Mouse (Mus musculus) 3134 (cell line): ENCODE measurements at regions not wholly inside any gene's neighbourhood (a gene's known extent, or its start where the extent isn't known, plus 50 kb on each side); places are given as distances from the start of the nearest gene placed in this dataset.

ENCODE experiments used
- DNase-seq: peaks from one replicate; pipeline ENCODE4 v3.0.0-alpha.2; 2011; ENCODE audit warnings: low spot score; ENCODE audit not compliant: insufficient read length; ENCODE audit errors: extremely low read depth

DNA sequence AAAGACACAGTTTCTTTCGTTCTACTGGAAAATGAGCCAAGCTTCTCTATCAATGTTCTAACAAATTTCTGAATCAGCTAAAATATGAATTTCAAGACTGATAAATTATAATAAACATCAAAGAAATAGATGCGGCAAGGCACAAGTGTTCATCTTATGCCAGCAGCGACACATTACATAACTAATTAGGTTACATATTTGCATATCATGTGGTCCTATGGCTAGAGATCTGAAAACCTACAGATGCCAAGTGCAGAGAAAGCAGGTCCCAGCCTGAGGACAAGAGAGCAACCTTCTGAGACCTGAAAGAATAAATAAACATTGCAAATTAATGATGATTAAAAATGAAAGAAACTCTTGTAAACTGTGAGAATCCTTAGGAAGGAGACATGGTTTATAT is 201.3 kb upstream of the Tent5a start:
- DNase-seq = no peak

DNA sequence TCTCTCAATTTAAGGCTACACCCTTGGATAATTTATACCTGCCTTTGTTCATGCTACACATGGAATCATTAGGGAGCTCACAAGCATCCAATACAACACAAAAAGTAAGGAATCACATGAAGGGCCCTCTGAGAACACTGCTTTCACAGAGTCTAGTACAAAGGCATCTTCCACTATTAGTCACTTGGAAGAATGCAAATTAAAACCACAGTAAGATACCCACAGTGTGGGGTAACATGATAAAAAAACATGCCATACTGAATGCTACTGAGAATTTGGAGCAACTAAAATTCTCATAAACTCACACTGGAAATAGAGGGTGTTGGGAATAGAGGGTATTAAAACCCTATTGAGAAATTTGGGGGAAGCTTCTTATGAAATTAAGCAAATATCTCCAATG is 197.6 kb upstream of the Tent5a start:
- DNase-seq = no peak

DNA sequence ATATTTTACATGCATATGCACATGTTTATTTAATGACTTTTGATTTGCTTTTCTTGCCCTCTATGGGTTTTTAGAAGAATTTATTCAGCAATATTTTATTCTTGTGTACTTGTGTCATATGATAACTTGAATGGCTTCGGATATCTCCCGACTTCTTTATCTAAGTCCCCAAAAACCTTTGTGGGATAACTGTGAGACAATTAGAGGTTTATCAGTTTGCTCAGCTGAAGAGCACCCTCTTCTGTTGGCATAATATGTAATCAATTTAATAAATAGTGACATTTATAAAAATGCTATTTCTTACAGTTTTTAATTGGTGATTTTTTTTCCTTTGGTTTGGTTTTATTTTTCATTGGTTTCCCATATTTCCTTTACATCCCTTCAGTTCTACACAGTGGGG is 194.2 kb upstream of the Tent5a start:
- DNase-seq = no peak

DNA sequence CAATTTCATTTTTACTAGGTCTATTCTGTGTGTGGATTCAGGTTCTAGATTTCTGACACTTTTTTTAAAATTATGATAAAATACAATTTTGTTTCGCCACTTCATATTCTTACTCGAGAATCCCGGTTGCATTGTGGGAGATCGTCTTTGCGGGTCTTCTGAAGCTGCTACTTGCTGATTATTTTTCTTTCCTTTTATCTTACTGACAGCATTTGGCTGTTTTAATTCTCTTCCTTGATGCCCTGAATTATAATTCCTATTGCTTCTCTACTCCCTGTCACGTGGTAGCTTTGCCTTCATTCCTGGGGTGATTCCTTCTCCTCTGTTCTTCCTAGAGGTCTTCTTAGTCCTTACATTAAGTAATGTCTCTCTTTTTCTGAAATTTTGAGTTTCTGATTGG is 193.8 kb upstream of the Tent5a start:
- no peak for DNase-seq

DNA sequence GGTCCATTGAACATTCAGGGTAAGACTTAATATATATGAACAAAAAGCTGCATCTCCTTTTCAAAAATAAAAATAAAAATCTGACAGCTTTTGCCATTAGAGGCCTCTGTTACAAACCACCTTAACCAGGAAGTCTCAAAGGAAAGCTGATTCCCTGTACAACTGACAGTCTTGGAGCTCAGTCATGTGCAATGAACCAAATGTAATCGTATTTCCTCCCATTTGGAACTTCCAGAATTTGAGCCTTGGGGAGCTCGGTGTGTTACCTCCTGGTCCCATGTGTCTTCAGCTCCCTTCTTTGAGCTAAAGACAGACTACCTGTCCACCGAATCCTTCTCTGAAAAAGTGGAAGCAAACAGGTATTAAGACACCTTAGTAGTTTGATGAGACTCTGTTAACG is 171.9 kb upstream of the Tent5a start:
- DNase-seq = no peak

DNA sequence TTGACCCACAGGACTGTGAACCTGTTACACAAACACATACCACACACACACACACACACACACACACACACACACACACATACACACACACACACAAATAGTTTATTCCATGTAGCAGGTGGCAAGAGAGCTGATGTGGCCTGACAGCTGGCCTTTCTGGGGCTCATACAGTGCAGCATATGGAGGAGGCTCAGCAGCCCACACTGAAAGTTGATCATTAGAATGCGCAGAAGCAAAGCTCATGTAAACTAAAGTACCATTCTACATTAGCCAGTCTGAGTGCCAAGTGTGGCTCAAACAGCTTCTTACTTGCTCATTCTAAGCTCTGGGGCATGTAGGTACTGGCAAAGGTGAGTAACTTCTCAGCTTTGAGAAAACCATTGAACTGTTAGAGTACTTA is 170.2 kb upstream of the Tent5a start:
- no peak for DNase-seq

DNA sequence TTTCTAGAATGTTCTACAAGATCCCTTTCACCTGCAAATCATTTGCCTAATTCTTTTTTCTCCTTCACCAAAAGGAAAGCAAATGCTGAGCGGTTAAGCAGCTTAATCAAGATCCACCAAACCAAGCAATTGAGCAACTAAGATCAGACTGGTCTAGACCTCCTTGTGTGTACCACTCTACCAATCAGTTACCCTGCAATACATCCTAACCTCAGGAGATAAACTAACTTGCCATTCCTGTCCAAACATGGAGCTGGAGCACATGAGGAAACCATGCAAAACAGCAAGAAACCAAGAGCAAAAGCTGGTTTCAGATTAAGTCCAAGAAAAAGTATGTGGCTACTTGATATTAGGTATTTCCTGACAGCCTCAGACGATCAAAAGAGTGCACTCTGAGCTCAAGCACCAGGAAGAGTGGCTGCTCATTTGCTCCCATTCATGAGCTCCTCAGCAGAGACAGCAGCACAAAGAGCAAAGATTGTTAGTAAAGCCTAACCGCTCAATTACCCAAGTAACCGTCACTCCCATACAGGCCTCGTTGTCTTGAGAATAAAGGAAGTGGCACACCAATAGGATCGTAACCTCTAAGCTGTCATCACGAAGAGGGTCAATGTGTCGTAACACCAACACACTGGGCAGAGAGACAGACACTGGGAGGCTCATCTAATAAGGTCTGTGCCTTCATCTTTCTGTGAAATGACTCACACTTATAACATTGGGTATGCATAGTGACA is 169.5 kb upstream of the Tent5a start:
- DNase-seq = no peak

DNA sequence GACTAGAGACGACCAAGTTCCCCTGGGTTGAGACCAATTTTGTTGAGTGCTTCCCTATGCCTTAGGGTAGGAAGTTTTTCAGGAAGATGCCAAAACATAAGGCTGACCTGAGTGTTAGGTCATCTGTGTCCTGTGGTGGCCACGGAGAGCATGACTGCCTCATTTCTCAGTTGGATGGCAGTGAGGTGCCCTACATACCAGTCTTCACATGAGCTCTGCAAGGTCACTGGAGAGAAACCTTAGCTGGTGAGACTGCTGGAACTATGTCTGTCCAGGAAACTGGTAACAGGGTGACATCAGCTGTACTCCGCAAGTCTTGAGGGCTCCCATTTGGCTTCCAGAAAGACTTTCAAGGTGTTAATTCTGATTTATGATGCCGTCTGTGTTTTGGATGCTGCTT is 167.9 kb upstream of the Tent5a start:
- DNase-seq = no peak

DNA sequence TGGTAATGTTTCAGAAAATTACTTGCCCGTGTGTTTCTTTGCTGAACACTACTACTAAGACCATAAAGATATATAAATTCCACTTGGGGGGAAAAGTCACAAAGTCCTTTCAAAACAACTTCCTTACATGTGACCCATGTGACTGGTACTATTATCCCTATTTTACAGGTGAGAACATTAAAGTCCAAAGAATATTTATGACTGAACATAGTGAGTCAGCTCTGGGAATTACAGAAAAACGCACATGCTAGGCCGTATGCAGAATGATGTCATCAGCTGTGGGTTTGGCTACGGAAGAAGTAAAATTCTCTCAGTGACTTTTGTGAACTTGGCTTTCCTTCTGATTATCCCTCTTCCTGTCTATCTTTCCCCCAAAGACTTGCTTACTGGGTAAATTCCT is 166.6 kb upstream of the Tent5a start:
- DNase-seq = no peak

DNA sequence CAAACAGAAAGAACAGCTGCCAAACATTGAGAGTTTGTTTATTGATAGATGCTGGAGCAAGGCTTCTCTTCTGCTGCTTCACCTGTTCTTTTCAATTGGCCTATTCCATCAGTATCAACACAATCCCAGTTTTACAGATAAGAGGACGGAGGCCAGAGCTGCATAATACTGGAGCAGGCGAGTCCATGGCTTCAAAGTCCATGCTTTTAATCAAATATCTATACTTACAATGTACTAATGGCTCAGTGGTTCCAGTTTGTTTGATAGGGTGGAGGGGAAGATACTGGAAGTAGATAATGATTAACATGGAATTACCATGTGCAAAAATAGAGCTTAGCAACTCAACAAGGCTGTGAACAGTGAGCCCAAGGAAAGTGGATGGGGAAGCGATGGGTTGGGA is 163.2 kb upstream of the Tent5a start:
- no peak for DNase-seq

DNA sequence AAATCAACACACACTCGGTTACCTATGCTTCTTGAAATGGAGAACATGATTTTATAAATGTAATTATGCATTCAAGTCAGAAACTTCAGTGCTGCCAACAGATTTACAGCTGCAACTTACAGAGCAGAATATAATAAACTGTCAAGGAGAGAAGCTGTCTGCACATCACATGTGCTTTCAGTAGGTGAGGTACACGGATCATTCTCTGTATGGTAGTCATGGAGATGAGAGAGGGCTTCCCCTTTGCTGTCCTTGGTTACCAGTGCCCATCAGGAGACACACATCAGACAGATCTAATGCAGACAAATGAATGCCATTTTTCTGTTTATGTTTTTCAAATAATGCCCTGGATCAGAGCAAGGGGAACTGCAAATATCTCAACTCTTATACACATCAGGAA is 160.8 kb upstream of the Tent5a start:
- no peak for DNase-seq

DNA sequence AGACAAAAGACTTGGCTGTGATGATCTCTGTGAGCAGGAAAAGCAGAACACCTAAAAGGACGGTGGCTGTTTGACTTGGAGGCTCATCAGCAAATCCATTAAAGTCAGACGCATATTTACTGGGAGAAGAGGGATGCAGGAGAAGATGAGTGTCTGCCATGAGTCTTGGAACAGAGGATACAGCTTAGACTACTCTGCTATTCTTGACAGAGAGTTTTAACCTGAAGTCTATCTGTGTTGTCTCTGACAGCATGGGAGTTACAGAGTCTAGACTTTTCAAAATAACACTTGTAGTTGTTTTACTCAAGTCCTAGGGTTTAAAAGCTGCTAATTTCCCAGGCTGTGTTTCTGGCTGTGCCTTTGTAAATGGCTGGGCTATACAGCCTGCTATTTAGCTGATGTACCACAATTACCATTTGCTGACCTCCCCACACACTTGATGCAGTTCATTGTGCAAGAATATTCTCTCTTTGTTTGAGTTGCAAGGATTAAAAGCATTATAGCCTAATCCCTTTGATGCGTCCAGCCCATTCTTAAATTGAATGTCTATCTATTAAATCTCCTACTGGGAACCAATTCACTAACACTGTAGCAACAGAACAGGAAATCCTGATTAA is 160.0 kb upstream of the Tent5a start:
- DNase-seq = no peak

DNA sequence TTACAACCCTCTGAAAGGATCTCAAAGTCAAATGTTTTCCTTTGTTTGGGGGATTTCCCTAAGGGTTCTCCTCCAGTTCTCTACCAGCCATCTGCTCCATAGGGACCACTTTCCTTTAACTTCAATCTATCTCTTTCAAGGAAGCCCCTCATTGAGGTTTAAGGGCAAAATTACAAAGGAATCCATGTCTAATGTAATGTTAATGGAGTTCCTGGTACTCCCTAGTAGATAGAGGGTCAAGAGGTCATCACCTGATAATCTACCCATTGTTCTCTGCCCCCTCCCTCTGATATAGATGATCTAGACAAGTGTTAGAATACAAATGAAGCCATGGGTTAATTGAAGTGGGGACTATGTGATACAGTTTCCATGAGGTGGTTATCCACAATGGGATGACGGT is 158.6 kb upstream of the Tent5a start:
- DNase-seq = no peak

DNA sequence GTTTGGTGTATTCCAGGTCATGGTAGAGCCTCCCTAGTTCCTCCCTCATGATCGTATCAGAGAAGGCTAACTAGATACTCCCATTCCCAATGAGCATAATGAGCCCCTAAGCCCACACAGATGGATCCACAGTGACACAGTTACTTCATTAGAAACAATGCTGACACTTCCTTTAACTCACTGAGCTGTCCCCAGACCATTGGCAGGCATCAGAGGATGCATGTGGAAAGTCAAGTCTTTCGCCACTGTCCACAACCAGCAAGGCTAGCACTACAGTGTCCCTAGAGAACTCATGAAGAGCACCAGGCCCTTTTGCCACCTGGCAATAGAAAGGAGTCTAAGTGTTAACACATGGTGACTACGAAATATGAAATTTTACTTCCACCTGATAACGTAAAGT is 156.1 kb upstream of the Tent5a start:
- no peak for DNase-seq

DNA sequence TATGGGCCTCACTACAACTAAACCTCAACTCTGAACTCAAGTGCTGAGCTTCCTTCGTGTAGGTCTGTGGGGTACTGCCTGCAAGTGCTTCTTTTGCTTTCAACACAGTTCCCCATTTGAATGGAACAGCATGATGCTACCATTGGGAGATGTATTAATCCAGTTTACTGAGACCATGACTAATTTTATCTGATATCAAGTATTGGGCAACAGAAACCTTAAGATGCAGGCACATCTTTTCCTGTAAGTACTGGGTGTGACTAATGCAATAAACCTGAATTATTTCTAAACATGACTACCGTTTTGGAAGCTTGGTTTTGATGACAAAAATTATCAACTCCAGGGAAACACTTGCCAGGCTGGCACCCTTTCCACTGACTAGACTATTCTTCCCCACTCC is 153.4 kb upstream of the Tent5a start:
- DNase-seq = no peak

DNA sequence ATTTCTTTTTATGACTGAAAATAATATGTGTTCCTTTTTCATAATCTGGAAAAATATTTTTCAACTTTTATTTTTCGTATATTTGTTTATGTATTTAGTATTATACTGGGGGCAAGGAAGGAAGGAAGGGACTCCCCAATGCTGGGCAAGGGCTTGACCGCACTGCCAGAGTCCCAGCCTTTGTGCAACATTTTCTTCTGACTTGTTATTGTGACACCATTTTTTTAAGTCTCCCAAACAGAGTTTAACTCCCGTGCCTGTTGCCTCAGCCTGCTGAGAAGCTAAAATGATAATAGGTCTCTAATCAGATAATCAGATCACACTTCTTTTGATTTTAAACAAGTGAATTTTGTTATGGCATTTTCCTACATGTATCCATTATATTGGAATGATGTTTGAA is 148.1 kb upstream of the Tent5a start:
- DNase-seq = no peak

DNA sequence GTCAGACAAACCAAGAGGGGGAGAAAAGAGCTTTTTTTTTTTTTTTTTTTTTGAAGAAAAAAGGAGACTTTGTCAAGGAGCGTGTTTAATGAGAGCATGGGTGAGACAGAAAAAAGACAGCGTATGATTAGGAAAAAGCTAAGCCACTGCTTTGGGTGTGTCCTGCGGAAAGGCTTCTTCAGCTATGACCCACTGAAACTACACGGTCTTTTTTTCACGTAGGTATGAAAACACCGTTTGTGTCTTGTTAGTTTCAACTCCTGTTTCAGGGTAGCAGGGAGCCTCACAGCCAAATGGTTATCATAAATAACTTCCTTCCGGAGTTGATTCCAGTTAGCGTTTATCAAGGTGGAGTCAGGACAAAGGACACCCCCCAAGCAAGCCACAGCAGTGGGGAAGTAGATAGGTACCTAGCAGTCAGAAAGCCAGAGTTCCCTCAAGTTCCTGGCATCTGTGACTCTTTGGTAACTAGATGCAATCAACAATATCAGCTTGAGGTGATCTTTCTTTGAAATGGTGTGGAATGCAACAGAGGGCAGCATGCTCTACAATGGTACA is 143.2 kb upstream of the Tent5a start:
- DNase-seq = no peak

DNA sequence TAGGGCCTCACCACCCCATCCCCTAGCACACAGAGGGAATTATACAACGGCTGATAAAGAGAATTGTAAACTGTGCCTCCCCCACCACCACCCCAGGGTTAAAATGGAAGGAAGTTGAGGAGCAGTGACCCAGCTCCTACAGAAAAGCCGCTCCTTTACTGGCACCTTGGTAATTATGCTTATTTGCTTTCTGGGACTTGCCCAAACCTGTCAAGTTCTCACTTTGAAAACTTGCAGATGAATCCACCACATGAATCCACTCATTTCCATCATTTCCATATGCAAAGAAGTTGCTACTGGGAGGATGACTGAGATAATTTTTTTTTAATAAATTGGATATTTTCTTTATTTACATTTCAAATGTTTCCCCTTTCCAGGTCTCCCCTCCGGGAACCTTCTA is 142.1 kb upstream of the Tent5a start:
- DNase-seq = no peak

DNA sequence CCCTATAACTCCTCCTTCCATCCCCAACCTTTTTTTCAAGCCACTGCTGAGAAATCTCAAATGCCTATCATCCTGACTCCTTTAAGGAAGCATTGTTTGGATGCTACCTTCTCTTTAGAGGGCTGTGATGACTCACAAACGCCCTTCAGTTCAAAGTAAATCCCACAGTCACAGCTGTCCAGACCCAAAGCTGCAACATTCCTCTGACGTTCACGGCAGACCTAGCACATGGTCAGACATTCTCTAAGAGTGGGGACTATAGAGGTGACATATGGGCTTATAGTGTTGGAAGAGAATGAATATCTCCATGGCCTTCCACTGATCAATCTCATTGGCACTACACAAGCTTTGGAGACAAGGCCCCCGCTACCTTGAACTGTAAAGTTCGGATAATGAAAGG is 139.5 kb upstream of the Tent5a start:
- DNase-seq = no peak

DNA sequence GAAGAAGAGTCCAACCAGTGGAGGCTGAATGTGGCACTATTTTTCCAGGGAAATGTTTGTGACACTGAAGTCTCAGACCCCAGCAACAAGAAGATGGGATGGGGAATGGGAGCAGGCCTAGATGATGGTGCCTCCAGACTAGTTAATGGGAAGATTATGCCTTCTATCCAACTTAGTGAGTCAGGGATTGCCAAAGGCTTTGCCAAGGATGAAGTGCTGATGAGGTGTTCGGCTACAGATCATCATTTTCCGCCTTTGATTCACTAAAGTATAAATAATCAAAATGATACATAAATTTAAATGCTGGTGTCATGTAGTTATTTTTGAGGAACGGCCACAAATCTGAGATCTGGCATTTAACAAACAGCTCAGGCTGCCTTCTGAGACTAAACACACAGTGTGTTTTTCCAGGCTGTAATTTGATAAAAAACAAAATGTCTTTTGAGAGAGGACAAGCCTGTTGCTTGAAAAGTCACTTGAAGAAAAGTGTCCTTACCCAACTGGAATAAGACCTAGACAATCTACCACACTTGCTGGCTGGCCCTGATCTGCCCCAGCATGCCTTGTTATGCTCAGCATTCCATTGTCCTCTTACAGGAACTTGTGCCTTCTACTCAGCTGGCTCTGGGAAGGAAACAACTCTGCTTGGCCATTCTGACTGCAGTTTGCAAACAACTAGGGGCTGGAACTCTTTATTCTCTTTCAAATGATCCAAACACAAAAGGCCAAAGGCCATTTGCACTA is 132.1 kb upstream of the Tent5a start:
- DNase-seq = no peak

DNA sequence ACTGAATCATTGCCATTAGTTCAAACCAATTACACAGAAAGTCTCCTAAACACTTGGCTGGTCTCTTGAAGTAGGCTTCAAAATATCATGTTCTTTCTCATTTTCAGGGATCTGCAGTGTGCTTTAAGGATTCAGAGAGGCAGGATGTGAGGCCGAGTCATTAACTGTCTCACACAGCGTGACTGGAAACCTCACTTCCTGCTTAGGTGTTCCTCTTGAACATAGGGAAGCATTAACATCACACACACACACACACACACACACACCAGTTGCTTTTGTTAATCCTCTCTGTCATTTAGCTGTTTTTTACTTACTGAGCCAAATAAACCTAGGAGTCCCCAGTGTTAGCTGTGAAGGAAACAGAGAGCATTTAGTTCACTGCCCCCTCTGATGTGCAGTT is 131.2 kb upstream of the Tent5a start:
- DNase-seq = no peak

DNA sequence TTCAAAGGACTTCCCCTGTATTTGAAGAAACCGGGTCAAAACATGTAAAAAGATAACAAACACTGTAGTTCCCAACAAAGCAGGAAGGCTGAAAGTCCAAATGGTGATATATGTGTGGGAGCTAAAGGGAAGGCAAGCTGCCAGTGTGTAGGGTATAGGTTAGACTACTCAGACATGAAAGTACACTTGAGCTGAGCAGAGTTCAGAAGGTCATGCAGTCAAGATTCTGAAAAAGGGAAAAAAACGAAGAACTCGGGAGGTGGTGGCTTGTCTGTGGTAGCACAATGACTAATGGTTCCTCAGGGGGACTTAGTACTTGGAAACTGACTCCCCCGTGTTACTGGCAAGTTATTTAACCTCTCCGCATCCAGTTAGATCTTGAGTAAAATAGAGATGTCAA is 130.3 kb upstream of the Tent5a start:
- DNase-seq = no peak
